Mouse (Mus musculus): ENCODE measurements around the gene Uxs1. TPM values are rescaled to one million over a fixed set of nuclear protein-coding genes. Genes with fewer than 3 reads are reported as not detected.
A peak's percentile ranks its signal among the peaks of the same experiment; 100 is the strongest.

Uxs1 gene
- total RNA-seq, 2 experiments from 2014 or later = 27.6 to 28.2 TPM

DNA sequence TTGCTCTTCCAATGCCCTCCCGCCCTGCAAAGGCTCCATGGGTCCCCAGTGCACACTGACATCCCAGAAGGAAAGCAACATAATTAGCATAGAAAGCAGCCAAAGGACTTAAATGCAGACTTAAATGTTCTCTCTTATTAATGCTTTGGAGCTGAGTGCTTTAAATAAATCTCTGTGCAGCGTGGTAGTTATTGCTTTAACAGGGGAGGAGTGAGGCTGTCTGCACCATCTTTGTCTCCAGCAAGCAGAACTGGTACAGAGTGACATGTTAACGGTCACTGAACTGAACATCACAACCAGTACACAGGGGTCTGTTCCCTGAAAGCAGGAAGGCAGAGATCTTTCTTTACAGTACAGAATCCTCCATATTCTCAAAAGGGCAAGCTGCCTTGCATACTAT is 29.6 kb downstream of the Uxs1 start:
- no peak for DNase-seq

DNA sequence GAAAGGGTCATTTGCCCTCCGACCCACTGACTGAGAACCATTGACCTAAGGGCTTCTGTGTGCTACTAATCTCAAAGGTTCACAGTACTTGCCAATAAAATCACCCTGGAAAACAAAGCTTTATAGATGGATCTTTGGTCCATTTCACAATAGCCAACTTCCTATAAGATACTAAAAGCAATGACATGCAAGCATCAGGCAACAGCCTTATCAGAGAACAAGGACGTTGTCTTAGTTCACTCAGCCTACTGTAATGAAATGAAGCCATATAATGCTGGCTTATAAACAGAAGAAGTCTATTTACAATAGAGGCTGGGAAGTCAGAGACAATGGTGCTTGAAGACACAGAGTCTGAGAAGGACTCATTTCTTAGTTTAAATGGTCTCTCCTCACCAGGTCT is 37.8 kb downstream of the Uxs1 start:
- no peak for DNase-seq

DNA sequence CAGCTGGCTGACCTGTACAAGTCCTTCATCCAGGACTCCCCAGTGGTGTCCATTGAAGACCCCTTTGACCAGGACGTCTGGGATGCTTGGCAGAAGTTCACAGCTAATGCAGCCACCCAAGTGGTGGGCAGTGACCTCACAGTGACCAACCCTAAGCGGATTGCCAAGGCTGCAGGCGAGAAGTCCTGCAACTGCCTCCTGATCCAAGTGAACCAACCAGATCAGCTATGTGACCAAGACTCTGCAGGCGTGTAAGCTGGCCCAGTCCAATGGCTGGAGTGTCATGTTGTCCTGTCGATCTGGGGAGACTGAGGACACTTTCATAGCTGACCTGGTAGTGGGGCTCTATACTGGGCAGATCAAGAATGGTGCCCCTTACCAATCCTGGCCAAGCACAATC is 40.9 kb downstream of the Uxs1 start:
- no peak for DNase-seq

GRCm38 (mm10) chr1:43785316-43785715 is 42.3 kb downstream of the Uxs1 start:
- DNase-seq = no peak

GRCm38 (mm10) chr1:43783186-43783585 is 44.4 kb downstream of the Uxs1 start:
- no peak for DNase-seq

- DNase-seq = no peak
Measured at GRCm38 (mm10) chr1:43782680-43783079, 44.9 kb downstream of the Uxs1 start.

DNA sequence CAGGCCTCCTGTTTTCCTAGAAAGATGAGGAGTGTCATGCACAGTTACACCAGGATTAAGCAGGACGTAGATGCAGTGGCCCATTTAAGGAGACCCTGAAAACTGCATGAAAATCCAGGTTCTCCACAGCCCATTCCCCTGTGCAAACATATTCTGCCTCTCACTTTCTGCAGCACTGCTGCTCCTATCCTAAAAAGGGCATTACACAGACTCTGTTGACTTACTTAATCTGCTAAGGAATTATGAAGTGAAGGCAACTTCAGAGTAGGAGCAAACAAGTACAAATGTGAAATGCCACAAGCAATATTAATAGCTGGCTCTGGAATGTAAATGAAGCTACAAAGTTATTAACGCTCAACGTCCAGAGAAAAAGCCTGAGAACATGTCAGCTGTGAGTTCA is 45.9 kb downstream of the Uxs1 start:
- no peak for DNase-seq

DNA sequence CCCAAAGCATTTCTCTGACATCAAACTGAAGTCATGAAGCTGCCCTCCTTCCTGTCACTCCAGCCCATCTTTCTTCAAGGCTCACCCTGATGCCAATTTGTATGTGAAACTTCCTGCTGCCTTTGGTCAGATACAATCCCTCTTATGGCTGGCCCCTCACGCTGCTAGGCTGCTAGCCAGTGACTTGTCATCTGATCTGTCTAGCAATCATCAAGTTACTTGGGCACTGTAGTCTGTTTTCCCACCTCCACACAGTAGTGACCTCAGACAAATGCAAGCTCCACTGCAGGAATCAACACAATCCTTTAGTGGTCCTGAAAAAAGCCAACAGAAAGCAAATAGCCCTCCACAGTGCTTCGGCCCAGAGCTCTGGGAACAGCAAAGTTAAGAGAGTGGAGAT is 46.4 kb downstream of the Uxs1 start:
- DNase-seq = no peak

GRCm38 (mm10) chr1:43776106-43776505 is 51.5 kb downstream of the Uxs1 start:
- peak; percentile 58 for DNase-seq

DNA sequence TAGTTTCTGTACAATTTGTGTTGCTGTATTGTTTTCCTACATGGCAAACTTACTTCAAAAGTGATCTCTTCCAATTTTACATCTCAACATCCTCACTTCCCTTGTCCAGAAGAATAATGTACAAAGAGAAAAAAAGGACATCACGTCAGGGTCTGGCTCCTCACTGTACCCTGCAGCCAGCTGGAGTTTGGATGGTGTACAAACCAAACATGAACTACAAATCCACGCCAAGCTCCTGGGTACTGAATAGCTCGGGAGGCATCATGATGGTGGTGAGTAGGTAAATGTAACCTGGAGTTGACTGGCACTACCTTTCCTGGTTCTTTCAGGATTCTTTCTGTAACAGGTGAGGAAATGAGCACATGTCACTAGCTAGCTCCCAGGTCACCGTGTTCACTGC is 53.5 kb downstream of the Uxs1 start:
- DNase-seq = no peak

GRCm38 (mm10) chr1:43772694-43773093 is 54.9 kb downstream of the Uxs1 start:
- DNase-seq = no peak

DNA sequence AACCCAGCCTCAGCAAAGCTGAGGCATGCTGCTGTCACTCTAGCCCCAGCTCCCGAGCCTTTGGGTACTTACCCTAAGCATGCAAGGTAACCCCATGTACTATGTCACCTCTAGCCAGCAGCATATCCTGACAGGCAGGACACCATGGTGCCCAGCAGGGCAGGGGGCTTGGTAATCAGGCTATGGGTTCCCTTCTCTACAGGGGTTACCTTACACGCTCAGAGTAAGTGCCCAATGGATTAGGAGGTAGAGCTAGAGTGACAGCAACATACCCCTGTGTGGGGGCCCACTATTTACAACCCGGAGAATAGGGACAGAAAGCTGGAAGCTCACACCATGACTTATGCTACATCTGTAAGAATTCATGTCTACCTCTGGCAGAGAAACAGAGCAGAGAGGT is 57.6 kb downstream of the Uxs1 start:
- DNase-seq = no peak

DNA sequence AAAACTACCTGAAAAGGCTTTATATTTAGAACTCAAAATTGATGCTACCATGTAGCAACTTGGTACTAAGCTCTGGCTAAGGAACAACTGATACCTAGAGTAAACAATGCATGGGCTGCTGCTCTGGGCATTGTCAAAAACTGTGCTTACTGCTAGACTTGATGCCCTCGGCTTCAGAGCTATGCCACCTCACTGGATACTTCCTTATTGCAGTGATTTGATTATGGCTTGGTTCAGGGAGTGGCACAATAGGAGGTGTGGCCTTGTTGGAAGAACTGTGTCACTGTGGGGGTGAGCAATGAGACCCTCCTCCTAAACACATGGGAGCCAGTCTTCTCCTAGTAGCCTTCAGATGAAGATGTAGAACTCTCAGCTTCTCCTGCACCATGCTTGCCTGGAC is 58.3 kb downstream of the Uxs1 start:
- no peak for DNase-seq

- no peak for DNase-seq
Measured at GRCm38 (mm10) chr1:43768385-43768990, 59.1 kb downstream of the Uxs1 start.

- peak; percentile 22 for DNase-seq
Measured at GRCm38 (mm10) chr1:43766328-43766727, 61.3 kb downstream of the Uxs1 start.

DNA sequence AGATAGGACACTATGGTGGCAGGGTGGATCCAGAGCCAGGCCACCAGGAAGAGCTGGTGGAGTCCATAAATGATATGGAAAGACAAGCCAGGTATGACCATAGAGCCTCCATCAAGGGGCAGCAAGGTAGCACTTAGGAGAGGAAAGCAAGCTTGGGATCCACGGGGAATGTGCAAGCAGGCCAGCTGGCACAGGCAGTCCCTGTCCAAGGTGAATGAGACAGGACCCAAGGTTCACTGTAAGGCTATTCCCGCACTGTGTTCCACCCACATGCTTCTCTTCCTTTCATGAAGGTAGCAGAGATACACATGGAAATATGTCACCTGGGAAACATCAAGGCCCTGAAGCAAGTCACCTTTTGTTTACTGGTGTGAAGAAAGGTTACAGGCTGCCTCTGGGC is 63.1 kb downstream of the Uxs1 start:
- DNase-seq = peak; percentile 18

DNA sequence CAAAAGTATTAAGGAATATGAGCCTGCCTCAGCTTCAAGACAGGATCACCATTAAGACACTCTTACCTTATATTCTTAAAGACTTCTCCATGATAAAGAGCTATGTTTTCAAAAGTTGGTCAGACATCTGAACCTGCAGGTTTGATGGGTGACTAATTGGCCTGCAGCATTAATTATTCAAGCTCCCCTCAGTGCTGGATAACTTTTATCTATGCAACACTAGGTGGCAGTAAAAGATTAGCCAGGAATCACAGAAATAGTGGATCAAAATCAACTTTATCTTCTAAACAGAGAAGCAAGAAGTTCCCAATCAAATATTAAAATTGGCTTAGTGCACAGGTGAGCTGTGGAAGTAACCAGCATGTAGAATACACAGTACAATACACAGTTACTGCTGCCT is 67.5 kb downstream of the Uxs1 start:
- DNase-seq = no peak

DNA sequence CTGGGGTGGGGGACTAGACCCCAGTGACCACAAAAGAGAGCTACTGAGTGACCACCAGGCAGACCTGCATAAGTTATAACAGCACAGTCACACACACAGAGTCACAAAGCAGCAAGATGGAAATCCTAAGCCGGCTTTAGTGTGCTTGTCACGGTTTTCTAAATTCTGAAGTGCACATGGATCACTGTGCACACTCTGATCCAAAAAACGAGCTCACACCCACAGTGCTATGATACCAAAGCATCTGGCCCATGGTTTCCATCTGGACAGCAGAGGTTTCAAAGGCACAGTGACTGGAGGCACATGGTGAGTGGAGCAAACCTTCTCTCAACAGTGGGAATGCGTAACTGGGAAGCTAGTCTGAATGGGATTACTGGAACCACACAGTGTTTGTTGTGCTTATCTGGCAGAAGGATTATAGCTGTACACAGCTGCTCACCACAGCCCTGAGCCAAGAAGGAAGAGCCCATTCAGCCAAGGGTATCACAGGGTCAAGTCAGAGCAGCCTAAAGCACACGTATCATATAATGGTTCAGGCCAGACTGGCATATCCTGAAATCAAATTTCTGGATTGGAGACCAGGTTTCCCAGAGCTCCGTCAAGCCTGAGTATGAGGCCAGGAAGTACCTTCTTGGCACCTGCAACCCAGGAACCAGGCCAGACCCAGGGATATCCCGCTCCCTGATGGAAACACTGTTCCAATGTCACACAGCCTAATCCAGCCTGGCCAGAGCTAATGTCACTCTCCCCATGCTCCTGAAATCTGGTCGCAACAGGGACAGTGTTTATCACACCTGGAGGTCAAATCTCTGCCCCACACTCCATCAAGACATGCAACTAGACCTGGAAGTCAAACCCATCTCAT is 72.9 kb downstream of the Uxs1 start:
- DNase-seq = no peak

- no peak for DNase-seq
Measured at GRCm38 (mm10) chr1:43738519-43738894, 89.1 kb downstream of the Uxs1 start.

DNA sequence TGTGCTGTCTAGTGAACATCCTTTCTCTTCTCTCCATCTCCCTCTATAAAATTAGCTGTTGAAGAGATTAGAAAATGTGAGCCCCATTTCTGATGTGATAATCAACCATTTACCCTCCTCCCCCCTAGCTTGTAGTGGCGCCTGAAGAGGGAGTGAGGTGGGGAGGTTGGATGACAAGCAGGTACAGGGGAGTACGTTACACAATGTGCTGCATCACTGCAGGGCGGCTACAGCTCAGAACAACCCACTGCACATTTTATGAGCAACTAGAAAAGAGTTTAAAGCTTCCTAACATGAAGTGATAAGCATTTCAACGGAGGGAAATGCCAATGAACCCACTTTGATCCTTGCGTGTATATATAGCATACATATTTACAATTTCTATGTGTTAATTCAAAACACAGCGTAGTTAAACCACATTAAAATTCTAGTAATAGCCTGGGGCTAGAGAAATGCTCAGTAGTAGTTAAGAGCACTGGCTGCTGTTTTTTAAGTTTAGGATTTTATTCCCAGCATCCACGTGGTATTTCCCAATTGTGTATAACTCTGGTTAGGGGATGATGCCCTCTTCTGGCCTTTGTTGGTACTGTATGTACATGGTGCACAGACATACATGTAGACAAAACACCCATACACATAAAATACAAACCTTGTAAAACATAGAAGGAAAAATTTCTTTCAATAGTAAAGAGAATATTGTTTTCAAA is 89.6 kb downstream of the Uxs1 start:
- peak; percentile 78 for DNase-seq

- no peak for DNase-seq
Measured at GRCm38 (mm10) chr1:43732657-43733056, 94.9 kb downstream of the Uxs1 start.

GRCm38 (mm10) chr1:43732100-43732499 is 95.5 kb downstream of the Uxs1 start:
- DNase-seq = no peak

GRCm38 (mm10) chr1:43730491-43730924 is 97.1 kb downstream of the Uxs1 start, which contains the start of gene 1500015O10Rik:
1500015O10Rik (plus strand) TSS chr1:43730602.
- peak; percentile 89 for DNase-seq
